Mouse (Mus musculus) kidney, adult 8-10 months (tissue): ENCODE measurements at regions not wholly inside any gene's neighbourhood (a gene's known extent, or its start where the extent isn't known, plus 50 kb on each side); places are given as distances from the start of the nearest gene placed in this dataset.

Experiments
- DNase-seq, 2 experiments: peaks; one replicate each; pipeline ENCODE4 v3.0.0; 2022

DNA sequence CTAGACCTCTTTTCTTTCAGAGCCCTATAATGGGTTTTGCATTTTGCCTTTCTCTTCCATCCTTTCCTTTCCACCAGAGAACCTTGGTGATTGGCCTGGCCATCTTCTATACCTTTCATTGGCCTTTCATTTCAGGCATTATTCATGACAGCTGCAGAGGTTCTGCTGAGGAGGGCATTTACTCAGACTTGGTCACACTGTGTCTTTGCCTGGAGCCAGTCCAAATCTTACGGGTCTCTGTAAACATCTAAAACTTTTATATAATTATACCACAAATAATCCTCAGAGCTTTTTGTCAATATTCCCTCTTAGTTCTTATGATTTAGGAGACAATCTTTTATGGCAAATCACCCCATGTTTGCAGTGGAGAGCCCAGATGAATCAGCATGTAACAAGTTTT is 339.3 kb upstream of the Tmem161b start:
- DNase-seq = no peak

GRCm38 (mm10) chr13:83883821-83884220 is 338.3 kb upstream of the Tmem161b start:
- no peak for DNase-seq

DNA sequence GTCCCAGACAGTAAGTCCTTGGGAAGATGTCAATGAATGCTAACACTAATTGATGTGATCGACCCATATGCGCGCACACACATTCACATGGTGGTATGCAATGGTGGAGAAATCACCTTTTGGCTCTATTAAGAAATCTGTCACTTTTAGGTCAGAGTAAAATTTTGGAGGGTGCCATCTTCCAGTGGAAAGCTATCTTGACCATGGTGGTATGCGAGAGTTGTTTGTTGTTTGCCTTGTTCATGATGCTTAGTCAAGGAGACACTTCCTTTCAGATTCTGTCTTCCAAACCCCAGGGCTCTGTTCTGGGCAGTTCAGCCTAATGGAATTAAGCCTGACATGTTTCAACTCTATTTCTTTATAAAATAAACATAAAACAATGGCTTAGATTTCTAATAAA is 337.9 kb upstream of the Tmem161b start:
- no peak for DNase-seq

GRCm38 (mm10) chr13:83884766-83885543 is 337.1 kb upstream of the Tmem161b start:
- no peak for DNase-seq

DNA sequence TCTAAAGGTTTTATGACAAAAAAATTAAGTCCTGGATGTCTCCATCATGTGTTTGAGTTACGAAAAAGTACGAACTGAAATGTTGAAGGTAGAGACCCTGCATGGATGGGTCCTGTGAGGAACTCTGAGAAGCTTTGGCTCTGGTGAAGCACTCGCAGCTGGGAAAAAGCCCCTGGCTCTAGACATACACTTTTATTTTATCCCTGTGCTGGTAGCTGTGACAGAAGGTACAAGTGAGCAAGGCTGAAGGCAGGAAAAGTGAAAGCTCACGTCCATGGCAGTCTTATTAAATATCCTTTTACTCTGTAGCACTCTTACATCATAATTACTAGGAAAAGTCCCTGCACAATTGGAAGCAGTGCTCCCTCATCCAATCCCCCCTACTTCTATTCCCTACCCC is 336.4 kb upstream of the Tmem161b start:
- DNase-seq = no peak

- DNase-seq = no peak
Measured at GRCm38 (mm10) chr13:83914697-83915096, 307.4 kb upstream of the Tmem161b start.

DNA sequence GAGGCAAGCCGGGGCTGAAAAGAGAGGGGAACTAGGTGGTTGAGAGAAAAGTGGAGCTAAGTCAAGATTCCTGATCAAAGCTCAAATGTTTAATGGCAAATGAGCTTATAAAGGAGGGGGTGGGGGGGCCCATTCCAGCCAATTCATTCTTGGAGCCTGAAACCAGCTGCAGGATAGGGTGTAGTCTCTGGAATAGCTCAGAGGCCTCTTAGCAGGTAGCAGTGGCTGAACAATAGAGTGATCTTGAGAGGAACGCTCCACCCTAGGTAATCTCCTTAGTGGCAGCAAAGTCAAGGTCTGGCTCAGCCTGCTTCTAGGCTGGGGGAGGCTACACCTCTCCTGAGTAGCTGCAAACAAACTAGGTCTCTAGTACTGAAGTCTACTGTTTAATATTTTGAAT is 289.3 kb upstream of the Tmem161b start:
- no peak for DNase-seq

DNA sequence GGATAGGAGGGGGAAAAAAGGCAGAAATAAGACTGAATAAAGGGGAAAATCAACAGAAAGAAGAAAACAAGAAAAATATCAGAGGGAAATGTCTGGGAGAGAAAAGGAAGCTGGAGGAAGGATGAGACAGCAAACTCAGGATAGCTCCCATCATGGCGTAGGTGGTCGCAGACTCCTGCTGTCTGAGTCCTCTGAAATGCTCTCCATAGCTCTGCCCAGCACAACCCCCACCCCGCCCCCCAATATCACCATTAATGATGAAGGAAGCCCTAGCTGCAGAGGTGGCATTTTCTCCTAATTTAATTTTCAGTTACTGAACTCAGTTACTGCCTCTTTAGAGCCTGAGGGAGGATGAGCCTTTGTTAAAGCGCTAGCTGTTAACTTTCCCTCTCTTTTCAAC is 275.6 kb upstream of the Tmem161b start:
- DNase-seq = no peak

- DNase-seq = no peak
Measured at GRCm38 (mm10) chr13:83951163-83951562, 270.9 kb upstream of the Tmem161b start.

DNA sequence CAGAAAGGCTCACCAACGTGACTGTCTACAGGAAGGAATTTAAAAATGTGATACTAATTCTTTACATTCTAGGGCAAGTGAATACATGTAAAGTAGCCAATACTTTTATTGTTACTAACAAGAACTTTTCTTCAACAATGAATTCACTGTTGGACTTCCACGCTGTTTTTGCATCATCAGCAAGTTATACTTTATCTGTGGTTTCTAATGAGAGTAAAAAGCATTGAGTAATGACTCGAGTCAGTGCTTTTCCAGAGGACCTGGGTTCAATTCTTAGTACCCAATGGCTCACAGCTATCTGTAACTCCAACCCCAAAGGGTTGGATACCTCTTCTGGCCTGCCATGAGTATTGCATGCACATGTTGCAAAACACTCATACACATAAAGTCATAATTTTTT is 270.3 kb upstream of the Tmem161b start:
- no peak for DNase-seq

DNA sequence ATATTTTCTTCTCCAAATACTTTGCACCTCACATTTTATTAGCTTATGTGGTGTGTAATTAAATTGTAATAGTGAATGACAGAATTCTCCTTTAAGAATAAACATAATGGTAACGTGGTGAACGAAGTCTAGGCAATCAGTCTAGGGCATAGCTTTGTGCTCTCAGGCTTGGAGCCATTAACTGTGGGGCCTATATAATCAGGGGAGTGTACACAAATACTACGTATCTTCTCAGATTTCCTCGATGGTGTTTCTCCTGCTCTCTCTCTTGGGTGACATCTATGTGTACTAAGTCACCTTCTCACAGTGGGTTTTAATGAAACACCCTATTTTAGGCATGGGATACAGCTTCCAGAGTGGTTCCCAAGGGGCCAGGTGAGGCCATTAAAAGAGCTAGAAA is 269.7 kb upstream of the Tmem161b start:
- no peak for DNase-seq

- no peak for DNase-seq
Measured at GRCm38 (mm10) chr13:83952862-83953261, 269.2 kb upstream of the Tmem161b start.

DNA sequence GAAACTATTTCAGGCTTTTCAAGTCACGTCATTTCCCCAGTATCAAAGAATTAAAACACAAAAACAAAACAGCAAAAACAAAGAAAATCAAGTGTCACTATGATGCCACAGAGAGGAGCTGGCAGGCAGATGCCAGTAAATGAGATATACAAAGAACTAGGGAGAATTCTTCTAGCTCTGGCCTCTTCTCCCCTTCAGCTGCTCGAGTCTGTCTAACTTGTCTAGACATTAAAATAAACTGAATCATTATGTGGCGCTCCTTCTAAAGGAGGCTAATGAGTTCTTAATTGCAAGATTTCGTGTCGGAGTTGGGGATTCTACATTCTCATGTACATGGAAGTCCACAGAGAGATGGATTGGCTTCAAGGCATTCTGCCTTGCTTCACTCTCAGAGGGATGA is 266.4 kb upstream of the Tmem161b start:
- DNase-seq = no peak

DNA sequence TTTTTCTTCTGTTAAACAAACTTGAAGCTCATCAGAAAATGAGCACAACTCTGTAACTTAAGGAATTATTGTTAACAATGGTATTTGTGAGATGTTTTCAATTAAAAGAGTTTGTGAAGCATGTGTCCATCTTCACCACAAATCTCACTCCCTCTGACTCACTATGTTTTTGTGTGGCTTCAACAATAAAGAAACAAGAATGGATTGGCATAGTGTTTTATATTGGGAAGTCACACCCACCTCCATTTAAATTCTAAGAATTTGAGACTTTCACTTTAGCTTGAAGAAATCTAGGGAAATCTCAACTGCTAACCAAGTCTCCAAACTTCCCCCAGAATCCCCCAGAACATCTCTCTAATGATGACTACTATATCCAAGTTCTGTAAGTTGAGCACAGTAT is 243.6 kb upstream of the Tmem161b start:
- no peak for DNase-seq

GRCm38 (mm10) chr13:83979535-83979934 is 242.6 kb upstream of the Tmem161b start:
- no peak for DNase-seq

GRCm38 (mm10) chr13:83984651-83985331 is 237.3 kb upstream of the Tmem161b start:
- no peak for DNase-seq

DNA sequence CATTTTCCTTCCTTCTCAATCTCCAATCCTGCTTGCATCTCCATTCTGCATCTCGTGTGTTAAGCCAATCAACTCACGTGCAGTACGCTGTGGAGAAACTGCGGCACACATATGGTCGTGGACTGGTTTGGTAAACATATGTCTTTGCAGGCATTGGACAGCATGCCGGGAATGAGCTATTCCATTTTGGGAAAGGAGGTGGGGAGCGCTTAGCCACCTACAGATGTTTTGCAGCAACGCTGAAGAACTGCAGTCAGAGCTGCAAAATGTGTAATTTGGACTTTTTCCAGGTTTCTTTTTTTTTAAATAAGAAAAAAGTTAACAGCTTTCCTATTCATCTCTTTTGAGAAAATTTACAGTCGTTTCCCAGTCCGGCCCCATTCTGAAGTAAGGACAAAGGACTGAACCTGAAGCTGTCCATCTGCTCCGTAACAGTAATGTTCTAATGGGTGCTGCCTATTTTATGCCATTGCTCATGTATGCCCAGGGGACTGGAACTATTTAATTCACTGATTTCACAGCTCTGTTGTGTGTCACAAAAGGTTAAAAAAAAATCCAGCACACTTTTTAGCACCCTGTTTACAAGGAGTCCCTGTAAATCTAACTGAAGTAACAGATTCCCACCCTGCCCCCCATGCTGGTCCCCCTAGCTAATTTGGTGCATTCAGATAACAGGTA is 234.2 kb upstream of the Tmem161b start:
- no peak for DNase-seq

DNA sequence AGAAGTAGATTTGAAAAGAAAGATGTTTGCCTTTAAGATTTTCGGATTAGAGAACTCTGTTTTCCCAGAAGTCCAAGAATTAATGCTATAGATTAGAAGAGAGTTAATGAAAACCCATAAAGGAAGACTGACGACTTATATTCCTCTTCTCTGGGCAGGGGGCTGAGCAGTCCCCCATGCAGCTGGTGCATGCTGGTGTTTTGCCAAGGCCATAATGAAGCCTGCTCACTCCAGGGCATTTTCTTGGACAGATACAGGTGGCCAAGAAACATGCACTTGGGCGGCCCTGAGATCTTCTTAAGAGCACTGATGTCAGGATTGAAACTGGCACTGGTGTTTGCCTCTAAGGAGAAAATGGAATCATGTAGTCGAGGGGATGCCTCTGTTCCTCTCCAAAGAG is 233.6 kb upstream of the Tmem161b start:
- DNase-seq = no peak

DNA sequence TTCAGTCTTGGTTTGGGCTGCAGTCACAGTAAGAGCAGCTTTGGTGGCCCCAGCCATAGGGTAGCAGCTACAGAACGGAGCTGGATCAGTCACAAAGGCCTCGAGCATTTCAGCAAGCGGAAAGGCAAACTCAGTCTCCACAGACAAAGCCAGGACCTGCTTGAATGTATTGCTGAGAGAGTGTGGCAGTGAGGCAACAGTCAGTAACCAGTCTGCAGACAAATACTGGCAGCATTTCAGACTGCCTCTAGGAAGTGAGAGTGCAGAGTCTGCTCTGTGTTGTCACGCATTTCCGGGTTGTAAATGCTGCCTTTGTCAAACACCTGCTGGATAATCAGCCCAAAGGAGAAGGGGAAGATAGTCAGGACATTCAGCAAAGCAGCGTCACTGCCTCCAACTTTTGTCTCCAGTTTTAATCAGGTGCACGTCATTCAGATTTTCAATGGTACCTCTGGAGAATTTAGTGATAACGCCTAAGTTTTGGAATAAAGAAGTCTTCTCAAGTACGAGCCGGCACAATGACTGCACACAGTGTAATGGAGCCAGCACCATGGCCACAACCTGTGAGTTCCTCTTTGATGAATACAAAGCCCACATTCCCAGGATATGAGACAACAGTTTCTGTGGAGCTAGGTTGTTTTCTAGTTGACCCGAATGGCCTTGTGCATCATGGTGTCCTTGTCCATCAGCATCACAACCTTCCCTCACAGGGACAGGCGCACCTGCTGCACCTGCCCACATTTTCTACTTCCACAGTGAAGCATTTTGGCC is 224.3 kb upstream of the Tmem161b start:
- no peak for DNase-seq

- no peak for DNase-seq
Measured at GRCm38 (mm10) chr13:84021771-84022170, 200.3 kb upstream of the Tmem161b start.

DNA sequence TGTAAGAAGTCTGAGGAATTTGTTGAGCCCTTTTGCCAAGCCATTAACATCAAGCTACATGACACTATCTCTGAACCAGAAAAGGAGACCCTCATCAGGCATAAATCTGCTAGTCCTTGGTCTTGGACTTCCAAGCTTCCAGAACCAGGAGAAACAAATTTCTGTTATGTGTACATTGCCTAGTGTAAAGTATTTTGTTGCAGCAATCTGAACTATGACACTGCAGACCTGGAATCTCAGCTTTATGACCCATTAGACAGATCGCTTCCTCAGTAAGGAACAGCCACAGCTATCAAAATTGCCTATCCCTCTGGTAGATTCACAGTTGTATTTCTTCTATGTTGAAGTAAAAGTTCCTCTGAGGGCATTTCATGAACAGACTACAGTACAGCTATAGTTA is 199.1 kb upstream of the Tmem161b start:
- no peak for DNase-seq

DNA sequence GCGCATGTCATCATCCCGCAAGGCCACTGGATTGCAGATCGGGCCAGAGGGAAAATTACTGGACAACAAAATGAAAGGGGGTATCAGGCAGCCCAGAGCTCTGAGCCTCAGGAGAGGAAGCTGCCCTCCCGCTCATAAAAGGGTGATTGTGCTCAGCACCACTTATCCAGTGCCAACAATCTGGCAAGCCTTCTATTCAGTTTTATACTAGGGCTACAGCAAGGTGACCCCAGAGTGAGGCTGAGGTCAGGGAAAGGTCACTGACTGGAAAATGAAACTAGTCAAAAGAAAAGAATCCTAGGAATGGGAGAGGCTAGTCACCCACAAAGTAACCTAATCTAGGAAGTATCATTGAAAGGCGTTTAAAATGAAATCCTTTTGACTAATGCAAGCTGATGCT is 198.5 kb upstream of the Tmem161b start:
- DNase-seq = peak in 1 of 2 experiments; percentile 4

- DNase-seq = no peak
Measured at GRCm38 (mm10) chr13:84025348-84025747, 196.7 kb upstream of the Tmem161b start.
